Mouse (Mus musculus): ENCODE data around the gene Paqr6.

GRCm38 (mm10) chr3:88395742-88396141, 31.4 kb downstream of the Paqr6 start:
- TF ChIP-seq CTCF (conservative IDR thresholded peaks at IDR 0.05; ENCODE audit: insufficient read depth, insufficient read length, low read depth, low read length) (no peak), POLR2A (IDR thresholded peaks at IDR 0.05; ENCODE audit: low read depth, low read length) (no peak)

All from kidney, adult 2 months (tissue).